Mouse (Mus musculus): ENCODE measurements at regions not wholly inside any gene's neighbourhood (a gene's known extent, or its start where the extent isn't known, plus 50 kb on each side); places are given as distances from the start of the nearest gene placed in this dataset.

- DNase-seq (ENCODE audit: low spot score in 2 of 2), result peak; percentile 4 to 8
Observed at GRCm38 (mm10) chr10:19412926-19413325, 56.6 kb downstream of the Olig3 start.

GRCm38 (mm10) chr10:19413935-19414334 is 57.6 kb downstream of the Olig3 start:
- DNase-seq (ENCODE audit: low spot score in 2 of 2), result no peak

GRCm38 (mm10) chr10:19414834-19415233 is 58.5 kb downstream of the Olig3 start:
- DNase-seq (ENCODE audit: low spot score in 2 of 2), result no peak

GRCm38 (mm10) chr10:19424030-19424429 is 67.7 kb downstream of the Olig3 start:
- DNase-seq (ENCODE audit: low spot score in 2 of 2), result no peak

GRCm38 (mm10) chr10:19424961-19425360 is 68.6 kb downstream of the Olig3 start:
- DNase-seq (ENCODE audit: low spot score in 2 of 2), result no peak

GRCm38 (mm10) chr10:19426835-19427234 is 70.5 kb downstream of the Olig3 start:
- DNase-seq (ENCODE audit: low spot score in 2 of 2), result no peak

GRCm38 (mm10) chr10:19432515-19432914 is 76.2 kb downstream of the Olig3 start:
- no peak for DNase-seq (ENCODE audit: low spot score in 2 of 2)

GRCm38 (mm10) chr10:19434661-19435060 is 78.3 kb downstream of the Olig3 start:
- DNase-seq (ENCODE audit: low spot score in 2 of 2), result no peak

GRCm38 (mm10) chr10:19441807-19442206 is 85.5 kb downstream of the Olig3 start:
- DNase-seq (ENCODE audit: low spot score in 2 of 2), result no peak

GRCm38 (mm10) chr10:19443516-19443915 is 87.2 kb downstream of the Olig3 start:
- no peak for DNase-seq (ENCODE audit: low spot score in 2 of 2)

GRCm38 (mm10) chr10:19448838-19449559 is 92.7 kb downstream of the Olig3 start:
- no peak for DNase-seq (ENCODE audit: low spot score in 2 of 2)

GRCm38 (mm10) chr10:19459053-19459452 is 102.7 kb downstream of the Olig3 start:
- DNase-seq (ENCODE audit: low spot score in 2 of 2), result no peak

- no peak for DNase-seq (ENCODE audit: low spot score in 2 of 2)
Observed at GRCm38 (mm10) chr10:19459709-19460108, 103.4 kb downstream of the Olig3 start.

- no peak for DNase-seq (ENCODE audit: low spot score in 2 of 2)
Observed at GRCm38 (mm10) chr10:19460164-19460563, 103.8 kb downstream of the Olig3 start.

GRCm38 (mm10) chr10:19463800-19464199 is 107.5 kb downstream of the Olig3 start:
- DNase-seq (ENCODE audit: low spot score in 2 of 2), result no peak

GRCm38 (mm10) chr10:19464504-19464903 is 108.2 kb downstream of the Olig3 start:
- DNase-seq (ENCODE audit: low spot score in 2 of 2), result no peak

GRCm38 (mm10) chr10:19471349-19472040 is 115.2 kb downstream of the Olig3 start:
- no peak for DNase-seq (ENCODE audit: low spot score in 2 of 2)

GRCm38 (mm10) chr10:19472066-19472465 is 115.7 kb downstream of the Olig3 start:
- DNase-seq (ENCODE audit: low spot score in 2 of 2), result no peak

- no peak for DNase-seq (ENCODE audit: low spot score in 2 of 2)
Observed at GRCm38 (mm10) chr10:19472949-19473535, 116.7 kb downstream of the Olig3 start.

GRCm38 (mm10) chr10:19485537-19486135 is 106.1 kb upstream of the Ifngr1 start:
- no peak for DNase-seq (ENCODE audit: low spot score in 2 of 2)

- DNase-seq (ENCODE audit: low spot score in 2 of 2), result no peak
Observed at GRCm38 (mm10) chr10:19490500-19490899, 101.2 kb upstream of the Ifngr1 start.
